Mouse (Mus musculus): ENCODE measurements around the gene AC140267.1. TPM values are rescaled to one million over a fixed set of nuclear protein-coding genes. Genes with fewer than 3 reads are reported as not detected.
A peak's percentile ranks its signal among the peaks of the same experiment; 100 is the strongest.

The AC140267.1 gene
- total RNA-seq, 2 experiments from 2014 or later: 19.0 to 19.4 TPM

DNA sequence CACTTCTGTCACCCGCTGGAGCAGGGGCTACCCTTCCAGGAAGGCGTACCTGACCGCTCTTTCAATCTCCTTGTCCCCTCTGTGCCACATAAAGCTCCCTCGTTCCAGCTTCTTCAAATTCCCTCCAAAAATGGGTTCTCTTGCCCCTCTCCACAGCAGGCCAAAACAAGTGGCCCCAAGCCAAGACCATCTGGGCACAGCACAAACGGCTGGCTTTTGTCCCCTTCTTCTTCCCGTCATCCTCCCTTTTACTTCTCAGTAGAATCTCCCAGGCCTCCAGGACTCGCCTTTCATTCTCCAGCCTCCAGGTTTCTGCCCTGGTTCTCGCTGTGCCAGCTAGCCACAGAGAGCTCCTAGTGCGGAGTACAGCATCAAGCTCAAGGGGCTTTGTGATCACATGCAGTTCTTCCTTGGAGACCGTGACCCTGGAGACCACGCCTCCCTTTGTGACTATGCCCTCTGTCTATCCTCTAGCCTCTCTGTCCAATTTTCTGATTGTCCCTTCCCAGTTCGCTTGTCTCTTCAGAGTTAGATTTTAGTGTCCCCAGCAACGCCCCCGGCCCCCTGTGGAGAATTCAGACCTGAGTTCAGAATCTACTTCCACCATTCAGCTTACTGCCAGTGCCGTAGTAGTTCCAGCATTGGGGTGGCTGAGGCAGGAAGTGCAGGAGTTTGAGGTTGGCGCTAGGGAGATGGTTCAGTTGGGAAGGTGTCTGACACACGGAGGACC, 7.4 kb upstream of the AC140267.1 start:
- DNase-seq (ENCODE audit: low spot score in 2 of 2): no peak

DNA sequence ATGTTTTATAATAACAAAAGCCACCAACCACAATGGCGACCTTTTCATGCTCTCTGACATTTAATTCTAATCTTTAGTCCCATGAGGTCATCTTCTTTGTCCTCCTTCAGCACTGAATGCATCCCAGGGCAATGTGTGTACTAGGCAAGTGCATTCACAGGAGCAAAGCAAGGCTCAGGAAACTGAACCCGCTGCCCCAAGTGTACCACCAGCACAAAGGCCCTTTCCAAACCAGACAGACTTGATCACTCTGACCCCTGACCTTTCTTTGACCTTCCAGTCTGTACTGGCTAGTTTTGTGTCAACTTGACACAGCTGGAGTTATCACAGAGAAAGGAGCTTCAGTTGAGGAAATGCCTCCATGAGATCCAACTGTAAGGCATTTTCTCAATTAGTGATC, 3.3 kb upstream of the AC140267.1 start:
- no peak for DNase-seq (ENCODE audit: low spot score in 2 of 2)

DNA sequence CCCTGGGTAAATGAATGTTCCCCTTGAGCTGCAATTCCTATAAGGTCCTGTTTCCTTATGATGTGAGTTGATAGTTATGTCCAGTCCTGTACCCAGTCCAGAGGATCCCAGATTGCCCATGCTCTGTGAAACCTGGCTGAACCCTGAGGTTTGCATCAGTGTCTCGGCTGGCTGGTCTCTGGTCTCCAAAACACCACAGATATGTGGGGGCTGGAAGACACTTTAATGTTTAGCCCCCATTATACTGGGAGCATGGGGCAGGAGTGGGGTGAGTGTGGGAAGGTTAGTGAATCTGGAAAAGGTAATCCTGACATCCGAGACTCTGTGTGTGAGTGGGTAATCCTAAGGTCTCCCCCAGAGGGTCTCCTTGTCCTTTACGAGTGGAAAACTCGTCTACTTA, 2.6 kb upstream of the AC140267.1 start:
- no peak for DNase-seq (ENCODE audit: low spot score in 2 of 2)

DNA sequence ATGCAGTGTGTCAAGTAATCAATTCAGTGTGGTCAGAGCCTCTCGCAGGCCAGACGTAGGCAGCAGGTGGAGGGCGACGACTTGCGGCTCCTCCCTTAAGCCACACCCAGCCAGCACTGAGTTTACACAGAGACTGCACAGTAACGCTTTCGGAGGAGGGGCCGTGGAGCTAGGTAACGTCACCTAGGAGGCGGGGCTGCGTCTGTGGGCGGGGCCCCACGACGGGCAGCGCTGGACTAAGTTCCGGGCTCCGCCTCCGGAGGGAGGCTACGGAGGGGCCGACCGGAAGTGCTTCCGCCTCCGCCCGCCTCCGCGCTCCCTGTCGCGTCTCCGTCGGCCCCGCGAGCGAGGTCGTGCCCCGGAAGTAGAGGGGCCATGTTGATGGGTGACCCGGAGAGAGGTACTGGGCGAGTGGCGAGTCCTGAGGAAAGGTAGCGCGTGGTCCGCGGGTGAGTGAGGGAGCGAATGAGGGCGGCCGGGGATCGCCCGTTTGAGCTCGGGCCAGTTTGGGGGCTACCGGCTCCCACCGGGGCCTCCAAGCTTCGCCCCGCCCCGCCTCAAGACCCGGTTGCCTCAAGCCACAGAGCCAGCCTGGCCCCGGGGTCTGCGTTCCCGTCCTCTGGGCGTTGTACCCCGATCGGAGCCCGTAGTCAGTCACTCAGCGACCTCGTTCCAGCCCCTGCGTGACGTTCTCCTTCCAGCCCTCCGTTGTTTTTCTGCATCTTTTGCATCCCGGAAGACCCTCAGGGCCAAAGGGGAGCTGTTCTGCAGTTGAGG, 1.7 kb upstream of the AC140267.1 start, which contains the start of gene Mief1:
Mief1 (plus strand) TSS at position 286 of the 777 bp plus-strand sequence.
- peak; percentile 97 to 98 for DNase-seq (ENCODE audit: low spot score in 2 of 2)

DNA sequence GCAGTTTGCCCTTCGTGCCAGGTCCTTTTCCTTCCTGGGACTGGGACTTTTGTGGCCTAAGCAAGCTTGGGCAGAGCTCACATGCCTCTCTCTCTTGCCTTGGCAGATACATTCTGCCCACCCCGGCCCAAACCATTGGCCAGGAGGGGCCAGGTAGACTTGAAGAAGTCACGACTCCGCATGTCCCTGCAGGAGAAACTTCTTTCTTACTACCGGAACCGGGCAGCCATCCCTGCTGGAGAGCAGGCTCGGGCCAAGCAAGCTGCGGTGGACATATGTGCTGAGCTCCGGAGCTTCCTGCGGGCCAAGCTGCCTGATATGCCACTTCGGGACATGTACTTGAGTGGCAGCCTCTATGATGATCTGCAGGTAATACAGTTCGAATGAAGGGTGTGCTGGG, 12.5 kb downstream of the AC140267.1 start:
- no peak for DNase-seq (ENCODE audit: low spot score in 2 of 2)

DNA sequence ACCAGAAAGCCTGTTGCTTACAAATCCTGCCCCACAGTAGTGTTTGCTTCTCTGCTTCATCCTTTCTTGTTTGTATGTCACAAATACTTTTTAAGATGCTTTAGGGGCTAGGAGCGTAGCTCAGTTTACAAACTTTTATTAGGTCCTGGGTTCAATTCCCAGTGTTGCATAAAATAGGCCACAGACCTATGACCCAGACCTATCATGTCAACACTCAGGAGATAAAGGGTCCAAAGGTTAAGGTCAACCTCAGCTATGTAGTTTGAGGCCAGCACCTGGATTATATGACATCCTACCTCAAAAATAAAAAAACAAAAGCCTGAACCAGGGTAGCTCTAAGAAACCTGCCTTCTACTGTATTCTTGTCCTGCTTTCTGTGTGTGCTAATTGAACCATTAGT, 13.0 kb downstream of the AC140267.1 start:
- no peak for DNase-seq (ENCODE audit: low spot score in 2 of 2)

DNA sequence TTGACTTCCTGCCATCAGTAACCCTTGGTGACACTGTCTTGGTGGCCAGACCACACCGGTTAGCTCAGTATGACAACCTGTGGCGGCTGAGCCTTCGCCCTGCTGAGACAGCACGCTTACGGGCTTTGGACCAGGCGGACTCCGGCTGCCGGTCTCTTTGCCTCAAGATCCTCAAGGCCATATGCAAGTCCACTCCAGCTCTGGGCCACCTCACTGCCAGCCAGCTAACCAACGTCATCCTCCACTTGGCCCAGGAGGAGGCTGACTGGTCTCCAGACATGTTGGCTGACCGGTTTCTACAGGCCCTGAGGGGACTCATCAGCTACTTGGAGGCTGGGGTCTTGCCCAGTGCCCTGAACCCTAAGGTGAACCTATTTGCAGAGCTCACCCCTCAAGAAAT, 14.0 kb downstream of the AC140267.1 start:
- no peak for DNase-seq (ENCODE audit: low spot score in 2 of 2)

DNA sequence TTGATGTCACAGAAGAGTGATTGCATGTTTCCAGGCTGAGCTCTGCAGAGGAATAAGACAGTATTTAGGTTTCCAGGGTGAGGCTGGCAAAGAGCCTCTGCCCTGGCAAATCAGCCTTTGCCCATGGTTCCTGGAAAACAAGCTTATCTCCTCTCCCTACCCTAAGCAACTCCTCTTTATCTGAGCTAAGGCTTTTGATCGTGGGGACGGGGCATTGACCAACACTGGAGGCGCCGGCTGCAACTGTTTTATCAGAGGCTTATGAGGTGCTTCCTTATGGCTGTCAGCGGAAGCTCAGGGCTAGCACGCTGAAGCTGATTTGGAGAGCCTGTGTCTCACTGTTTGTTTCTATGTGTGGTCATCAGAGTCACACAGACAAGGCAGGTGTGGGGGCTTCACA, 15.0 kb downstream of the AC140267.1 start:
- DNase-seq (ENCODE audit: low spot score in 2 of 2): no peak

DNA sequence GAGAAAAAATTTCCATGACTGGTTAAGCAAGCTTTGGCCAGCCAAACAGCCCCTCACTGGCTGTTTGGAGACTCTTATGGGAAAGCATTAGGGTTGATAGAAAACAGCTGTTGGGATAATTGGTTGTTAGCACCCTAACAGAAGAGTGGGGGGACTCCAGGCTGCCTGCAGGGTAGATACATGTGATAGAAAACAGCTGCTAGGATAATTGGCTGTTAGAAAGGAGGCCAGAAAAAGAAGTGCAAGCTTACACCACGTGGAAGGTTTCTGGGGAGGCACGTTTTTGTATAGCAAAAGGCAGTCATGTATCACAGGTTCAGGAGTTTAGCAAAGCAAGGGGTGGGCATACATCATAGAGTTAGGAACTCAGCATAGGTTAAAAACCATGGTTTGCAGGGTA, 17.9 kb downstream of the AC140267.1 start:
- no peak for DNase-seq (ENCODE audit: low spot score in 2 of 2)

DNA sequence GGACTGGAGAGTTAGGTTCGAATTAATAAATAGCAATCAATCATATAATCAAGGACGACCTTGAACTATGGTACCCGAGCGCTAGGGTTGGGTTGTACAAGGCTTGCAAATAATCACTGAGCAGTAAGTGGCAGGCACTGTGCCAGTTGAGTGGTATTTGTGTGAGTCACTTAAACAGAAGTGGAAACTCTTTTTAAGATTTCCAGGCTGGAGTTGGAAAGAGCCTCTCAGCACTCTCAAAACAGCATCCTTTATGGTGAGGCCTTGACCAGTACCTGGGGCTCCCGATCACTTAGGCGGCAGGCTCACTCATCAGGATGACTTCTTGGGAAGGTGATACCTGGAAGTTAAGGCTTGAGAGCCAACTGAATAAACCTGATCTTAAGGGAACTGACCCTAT, 18.6 kb downstream of the AC140267.1 start:
- peak in 1 of 2 experiments; percentile 49 for DNase-seq (ENCODE audit: low spot score in 2 of 2)

DNA sequence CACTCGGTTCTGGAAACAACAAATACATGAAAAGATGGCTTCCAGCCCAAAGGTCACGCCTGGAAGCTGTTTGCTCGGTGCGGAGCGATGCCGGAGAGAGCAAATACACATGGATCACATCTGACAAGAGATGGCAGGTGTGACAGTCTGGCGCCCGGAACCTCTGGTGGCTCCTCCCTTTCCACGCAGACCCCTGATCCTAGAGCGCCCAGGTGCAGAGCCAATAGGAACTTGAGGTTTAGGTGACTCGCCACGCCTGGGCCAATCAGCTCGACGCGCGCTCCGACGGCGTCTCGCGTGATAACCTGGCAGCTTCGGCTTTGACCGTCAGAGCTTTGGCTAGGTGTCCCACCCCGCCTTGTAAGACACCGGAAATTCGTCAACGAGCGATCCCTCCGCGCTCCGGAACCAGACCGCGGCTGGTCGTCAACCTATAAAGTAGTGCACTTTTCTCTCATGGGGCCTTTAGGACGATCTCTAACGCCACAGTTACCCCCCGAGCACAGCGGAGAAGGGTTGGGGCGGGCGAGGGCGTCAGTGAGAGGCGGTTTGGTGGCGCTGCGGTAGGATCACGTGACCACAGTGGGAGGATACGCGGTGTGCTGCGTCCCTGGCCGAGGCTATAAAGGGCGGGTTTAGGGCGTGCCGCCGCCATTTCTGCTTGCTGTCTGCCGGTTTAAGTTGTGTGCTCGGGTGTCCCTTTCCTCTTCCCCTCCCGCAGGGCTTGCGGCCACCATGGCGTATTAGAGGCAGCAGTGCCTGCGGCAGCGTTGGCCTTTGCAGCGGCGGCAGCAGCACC, 19.4 kb downstream of the AC140267.1 start, which contains the start of gene Atf4:
Atf4 (plus strand) TSS at position 338 of the 799 bp plus-strand sequence.
- DNase-seq (ENCODE audit: low spot score in 2 of 2): peak; percentile 98 to 99

DNA sequence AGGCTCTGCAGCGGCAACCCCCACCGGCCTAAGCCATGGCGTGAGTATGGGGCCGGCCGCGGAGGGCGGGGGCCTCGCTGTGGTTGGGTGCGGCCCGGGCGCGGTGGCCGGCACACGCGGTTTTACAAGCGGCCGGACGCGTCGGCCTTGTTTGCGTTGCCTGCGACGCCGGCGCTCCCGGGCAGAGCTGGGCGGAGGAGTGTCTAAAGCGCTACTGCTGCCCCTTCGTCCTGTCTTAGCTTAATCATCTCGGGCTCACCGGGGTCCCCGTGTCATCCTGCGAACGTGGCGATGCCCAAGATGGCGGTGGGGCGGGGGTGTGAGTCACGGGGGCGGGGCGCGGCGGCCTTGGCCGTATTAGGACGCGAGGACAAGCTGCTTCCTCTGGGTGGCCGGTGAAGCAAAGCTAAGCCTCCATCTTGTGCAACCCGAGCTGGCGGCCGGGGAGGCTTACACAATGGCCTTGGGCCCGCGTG, 20.0 kb downstream of the AC140267.1 start:
- DNase-seq (ENCODE audit: low spot score in 2 of 2): peak; percentile 52 to 62

DNA sequence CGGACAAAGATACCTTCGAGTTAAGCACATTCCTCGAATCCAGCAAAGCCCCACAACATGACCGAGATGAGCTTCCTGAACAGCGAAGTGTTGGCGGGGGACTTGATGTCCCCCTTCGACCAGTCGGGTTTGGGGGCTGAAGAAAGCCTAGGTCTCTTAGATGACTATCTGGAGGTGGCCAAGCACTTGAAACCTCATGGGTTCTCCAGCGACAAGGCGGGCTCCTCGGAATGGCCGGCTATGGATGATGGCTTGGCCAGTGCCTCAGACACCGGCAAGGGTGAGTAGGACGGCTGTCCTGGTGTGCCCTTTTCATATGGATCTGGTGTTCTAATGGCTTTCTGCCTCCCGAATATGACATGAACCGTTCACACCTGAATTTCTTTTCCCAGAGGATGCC, 20.6 kb downstream of the AC140267.1 start:
- DNase-seq (ENCODE audit: low spot score in 2 of 2): no peak

DNA sequence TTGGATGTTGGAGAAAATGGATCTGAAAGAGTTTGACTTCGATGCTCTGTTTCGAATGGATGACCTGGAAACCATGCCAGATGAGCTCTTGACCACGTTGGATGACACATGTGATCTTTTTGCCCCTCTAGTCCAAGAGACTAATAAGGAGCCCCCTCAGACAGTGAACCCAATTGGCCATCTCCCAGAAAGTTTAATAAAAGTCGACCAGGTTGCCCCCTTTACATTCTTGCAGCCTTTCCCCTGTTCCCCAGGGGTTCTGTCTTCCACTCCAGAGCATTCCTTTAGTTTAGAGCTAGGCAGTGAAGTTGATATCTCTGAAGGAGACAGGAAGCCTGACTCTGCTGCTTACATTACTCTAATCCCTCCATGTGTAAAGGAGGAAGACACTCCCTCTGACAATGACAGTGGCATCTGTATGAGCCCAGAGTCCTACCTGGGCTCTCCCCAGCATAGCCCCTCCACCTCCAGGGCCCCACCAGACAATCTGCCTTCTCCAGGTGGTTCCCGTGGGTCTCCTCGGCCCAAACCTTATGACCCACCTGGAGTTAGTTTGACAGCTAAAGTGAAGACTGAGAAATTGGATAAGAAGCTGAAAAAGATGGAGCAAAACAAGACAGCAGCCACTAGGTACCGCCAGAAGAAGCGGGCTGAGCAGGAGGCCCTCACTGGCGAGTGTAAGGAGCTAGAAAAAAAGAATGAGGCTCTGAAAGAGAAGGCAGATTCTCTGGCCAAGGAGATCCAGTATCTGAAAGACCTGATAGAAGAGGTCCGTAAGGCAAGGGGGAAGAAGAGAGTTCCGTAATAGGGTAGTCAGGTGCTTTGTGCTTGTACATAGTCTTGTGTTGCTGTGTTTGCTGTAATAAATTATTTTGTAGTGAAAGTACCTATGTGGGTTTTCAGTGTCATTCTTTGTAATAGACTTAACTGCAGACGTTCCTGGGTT, 21.3 kb downstream of the AC140267.1 start:
- no peak for DNase-seq (ENCODE audit: low spot score in 2 of 2)

DNA sequence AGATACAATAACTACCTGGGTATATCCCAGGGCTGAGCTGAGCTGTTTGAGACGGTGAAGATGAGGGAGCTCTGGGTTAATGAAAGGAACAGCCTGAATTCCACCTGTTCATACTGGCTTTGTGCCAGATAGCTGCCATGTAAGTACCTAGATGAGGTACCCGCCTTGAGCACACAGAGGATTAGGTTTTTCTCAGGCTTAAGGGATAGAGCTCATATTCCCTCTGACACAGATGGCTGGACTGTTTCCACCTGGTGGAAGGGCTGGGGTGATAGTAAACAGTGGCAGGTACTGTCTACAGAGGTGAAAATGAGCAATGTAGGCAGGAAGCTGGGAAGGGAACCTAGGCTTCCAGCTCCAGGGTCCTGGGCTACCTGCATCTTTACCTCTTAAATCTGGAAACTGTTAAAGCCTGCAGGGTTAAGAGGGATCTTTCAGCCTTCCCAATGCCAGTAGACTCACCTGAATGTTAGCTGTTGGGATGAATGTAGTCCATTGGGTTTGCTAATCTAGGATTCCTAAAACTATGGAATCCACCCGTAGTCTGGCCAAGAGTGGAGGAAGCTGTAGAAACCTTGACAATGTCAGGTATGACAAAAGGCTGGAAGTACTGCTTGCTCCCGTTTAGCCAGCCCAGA, 22.1 kb downstream of the AC140267.1 start:
- no peak for DNase-seq (ENCODE audit: low spot score in 2 of 2)

DNA sequence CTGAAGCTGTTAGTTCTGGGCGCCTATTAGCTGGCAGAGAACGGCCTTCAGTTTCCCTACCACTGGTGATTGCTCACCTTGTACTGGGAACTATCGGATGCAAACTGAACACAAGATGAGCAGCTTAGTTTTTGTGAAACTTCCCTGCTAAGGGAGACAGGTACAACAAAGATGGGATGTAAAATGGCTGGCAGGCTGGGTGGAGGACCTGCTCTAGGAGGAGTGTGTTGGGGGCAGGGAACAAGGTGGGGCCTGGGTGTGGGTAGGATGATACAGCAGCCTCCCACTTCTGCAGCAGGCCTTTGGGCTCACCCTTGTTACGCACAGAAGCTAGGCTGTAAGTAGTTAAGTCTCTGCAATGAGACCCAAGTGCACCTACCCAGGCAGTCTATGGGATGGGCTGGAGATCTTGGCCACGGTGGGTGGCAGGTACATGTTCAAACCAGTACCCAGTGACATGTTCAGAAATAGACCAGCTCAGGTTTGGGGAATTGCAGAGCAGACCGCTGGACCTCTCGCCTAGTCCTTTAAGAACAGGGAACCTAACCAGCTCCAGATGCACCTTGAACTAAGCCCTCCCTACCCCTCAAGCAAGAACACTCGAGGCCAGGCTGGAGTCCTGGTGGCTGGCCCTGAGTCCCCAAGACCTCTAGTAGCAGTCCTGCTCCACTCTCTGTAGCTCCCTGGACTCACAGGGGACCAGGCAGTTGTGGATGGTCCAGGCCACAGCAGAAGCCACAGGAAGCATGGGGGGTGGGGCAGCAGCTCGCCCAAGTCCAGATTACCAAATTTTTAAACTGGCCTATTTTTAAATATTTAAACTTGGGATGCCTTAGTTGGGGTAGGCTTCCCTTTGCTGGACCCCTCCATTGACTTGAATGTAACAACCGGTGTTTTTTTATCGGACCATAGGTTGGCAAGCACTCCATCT, 22.9 kb downstream of the AC140267.1 start:
- no peak for DNase-seq (ENCODE audit: low spot score in 2 of 2)

DNA sequence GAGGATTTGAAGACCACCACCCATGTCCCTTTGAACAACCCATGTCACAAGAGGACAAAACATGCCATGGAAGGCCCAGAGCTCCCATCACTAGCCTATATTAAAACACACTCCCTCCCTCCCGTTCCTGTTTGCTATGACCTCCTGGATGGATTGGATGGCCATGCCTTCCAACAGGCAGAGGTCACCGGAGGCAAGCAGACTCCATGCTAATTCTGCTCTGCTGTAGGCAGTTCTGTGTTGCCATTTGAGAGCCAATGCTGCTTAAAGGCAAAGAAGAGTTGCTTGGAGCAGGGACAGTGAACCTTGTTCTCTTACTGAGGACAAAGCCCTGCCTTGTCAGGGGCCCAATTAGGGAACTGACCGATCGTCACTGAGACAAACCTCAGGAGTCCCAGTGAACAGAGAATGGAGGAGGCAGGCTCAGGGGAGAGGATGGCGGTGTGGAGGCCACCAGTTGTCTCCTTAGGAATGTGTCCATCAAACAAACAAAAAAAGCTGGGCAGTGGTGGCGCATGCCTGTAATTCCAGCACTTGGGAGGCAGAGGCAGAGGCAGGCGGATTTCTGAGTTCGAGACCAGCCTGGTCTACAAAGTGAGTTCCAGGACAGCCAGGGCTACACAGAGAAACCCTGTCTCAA, 23.9 kb downstream of the AC140267.1 start:
- DNase-seq (ENCODE audit: low spot score in 2 of 2): no peak

DNA sequence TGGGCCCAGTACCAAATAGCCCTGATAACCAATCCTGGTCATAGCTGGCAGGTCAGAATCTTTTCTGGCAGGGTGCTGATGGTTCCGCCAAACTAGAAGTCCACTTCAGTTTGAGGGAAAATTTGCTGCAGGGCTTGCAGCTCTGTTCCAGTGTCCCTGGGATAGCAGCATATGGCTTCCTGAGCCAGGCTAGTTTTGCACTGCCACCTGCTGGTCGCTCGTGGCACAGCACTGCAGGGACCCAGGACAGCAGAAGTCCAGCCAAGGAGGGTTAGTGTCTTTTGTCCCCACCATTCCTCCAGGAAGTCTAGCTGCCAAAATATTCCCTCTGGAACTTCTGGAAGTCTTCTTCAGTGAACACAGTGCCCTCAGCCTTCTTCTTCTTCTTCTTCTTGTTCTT, 25.0 kb downstream of the AC140267.1 start:
- peak; percentile 83 to 90 for DNase-seq (ENCODE audit: low spot score in 2 of 2)
